10 mouse cellular contexts compared by ENCODE assay signal in genomic region chr11:87596492-87596891, GRCm38 (mm10). TPM values are rescaled to one million over a fixed set of nuclear protein-coding genes. Genes with fewer than 3 reads are reported as not detected.
DNase-seq lines count a peak whose midpoint lies in the region; ATAC-seq lines count a peak whose summit lies in the region.
"Had no signal": no experiment of that assay in that cellular context is flagged by ENCODE, and none has a peak within 500 bp of the region (broad histone marks: within the 10 kb centered on the region; RNA-seq: fewer than 3 reads in every experiment).

No protein-coding gene starts in this region.

- peak overlapping the region; percentile 49; the same call in 1 of the 2 replicates for H3K27ac ChIP-seq in heart, embryonic 10.5 days
- H3K27ac ChIP-seq in hindbrain, embryonic 10.5 days, result peak overlapping the region; percentile 96
- peak overlapping the region; percentile 83 for H3K27ac ChIP-seq in midbrain, embryonic 12.5 days (replicated peaks)

- no peak for ATAC-seq in midbrain, embryonic 12.5 days (ENCODE audit: low FRiP score, low read depth)

- 60% methylated on average over 2 of the region's 2 CpGs for WGBS in heart, embryonic 10.5 days
- 34% methylated on average over 2 of the region's 2 CpGs for WGBS in hindbrain, embryonic 10.5 days
- WGBS in midbrain, embryonic 12.5 days, result 26% methylated on average over 2 of the region's 2 CpGs

- peaks cover 60% of the 10 kb centered on the region for H3K36me3 ChIP-seq in heart, embryonic 10.5 days
- peaks cover 65% of the 10 kb centered on the region for H3K36me3 ChIP-seq in hindbrain, embryonic 10.5 days
- H3K36me3 ChIP-seq in midbrain, embryonic 12.5 days, result peaks cover 50% of the 10 kb centered on the region

- DNase-seq in heart, embryonic 10.5 days (ENCODE audit: low spot score), result no peak
- DNase-seq in heart, adult 18-20 months, result no peak
- DNase-seq in MN1 (ENCODE audit: low spot score), result peak; percentile 23
- no peak for DNase-seq in hindbrain, embryonic 10.5 days (ENCODE audit: low spot score)
- DNase-seq in adrenal gland, adult 2 months, result no peak
- DNase-seq in testis, postnatal 10 days (ENCODE audit: low spot score), result no peak
- DNase-seq in Muller cell, postnatal 12 days (ENCODE audit: inconsistent ontology term), result no peak
- DNase-seq: gastrocnemius, postnatal 36 days had no signal

- H3K4me2 ChIP-seq in midbrain, embryonic 12.5 days (replicated peaks), result peak overlapping the region; percentile 92

- no peaks in the 10 kb centered on the region for H3K27me3 ChIP-seq in heart, embryonic 10.5 days (ENCODE audit: insufficient read depth, poor library complexity, severe bottlenecking)
- no peaks in the 10 kb centered on the region for H3K27me3 ChIP-seq in hindbrain, embryonic 10.5 days (ENCODE audit: insufficient read depth, poor library complexity, severe bottlenecking)
- H3K27me3 ChIP-seq in midbrain, embryonic 12.5 days, result no peaks in the 10 kb centered on the region

- H3K9ac ChIP-seq in midbrain, embryonic 12.5 days (replicated peaks), result peak overlapping the region; percentile 91

- peaks cover 51% of the 10 kb centered on the region for H3K4me1 ChIP-seq in heart, embryonic 10.5 days
- H3K4me1 ChIP-seq in hindbrain, embryonic 10.5 days (replicated peaks), result peaks cover 51% of the 10 kb centered on the region
- peaks cover 49% of the 10 kb centered on the region for H3K4me1 ChIP-seq in midbrain, embryonic 12.5 days

- no peaks in the 10 kb centered on the region for H3K9me3 ChIP-seq in heart, embryonic 10.5 days
- H3K9me3 ChIP-seq in hindbrain, embryonic 10.5 days, result no peaks in the 10 kb centered on the region
- H3K9me3 ChIP-seq in midbrain, embryonic 12.5 days, result no peaks in the 10 kb centered on the region

- peak overlapping the region; percentile 69 for H3K4me3 ChIP-seq in heart, embryonic 10.5 days
- peak overlapping the region; percentile 79 for H3K4me3 ChIP-seq in hindbrain, embryonic 10.5 days
- H3K4me3 ChIP-seq in midbrain, embryonic 12.5 days, result peak overlapping the region; percentile 69

RNA-seq across cellular contexts. Expression of gene Mtmr4, which starts 4.5 kb away (rescaled TPM):
- 29.7 and 38.1 TPM in 2 replicates for polyA plus RNA-seq in heart, embryonic 10.5 days (2016; fragmentation: Nextera tagmentation; extraction: Ambion mirVana)
- 10 to 100 TPM; 22.9 to 25.2 TPM for total RNA-seq in heart, adult 18-20 months (2021)
- 68.8 and 70.5 TPM in 2 replicates for polyA plus RNA-seq in hindbrain, embryonic 10.5 days (2016; fragmentation: Nextera tagmentation; extraction: Ambion mirVana)
- 76.9 and 87.9 TPM in 2 replicates for polyA plus RNA-seq in midbrain, embryonic 12.5 days (2016; fragmentation: Nextera tagmentation; extraction: Ambion mirVana)
- total RNA-seq in adrenal gland, adult 2 months (2021), result 10 to 100 TPM; 24.6 to 31.1 TPM
- 13.0 and 15.2 TPM in 2 replicates for polyA plus RNA-seq in adrenal gland, adult 2 months (2012; rRNA removed)

RNA-seq across cellular contexts. Expression of gene Hsf5, which starts 20.5 kb away (rescaled TPM):
- polyA plus RNA-seq in heart, embryonic 10.5 days (2016; fragmentation: Nextera tagmentation; extraction: Ambion mirVana), result 0.15 and 0.21 TPM in 2 replicates
- total RNA-seq in heart, adult 18-20 months (2021), result not detected
- 0.39 and 0.46 TPM in 2 replicates for polyA plus RNA-seq in hindbrain, embryonic 10.5 days (2016; fragmentation: Nextera tagmentation; extraction: Ambion mirVana)
- polyA plus RNA-seq in midbrain, embryonic 12.5 days (2016; fragmentation: Nextera tagmentation; extraction: Ambion mirVana), result 0.36 and 0.38 TPM in 2 replicates
- total RNA-seq in adrenal gland, adult 2 months (2021), result under 1 TPM in 1 of 2 experiments, not detected in 1; 0.12 TPM
- 0.04 TPM in 1 of 2 replicates, not detected in the other for polyA plus RNA-seq in adrenal gland, adult 2 months (2012; rRNA removed)
- total RNA-seq: gastrocnemius, postnatal 36 days; MEL had no signal

RNA-seq across cellular contexts. Expression of gene Sept4, which starts 27.8 kb away (rescaled TPM):
- polyA plus RNA-seq in heart, embryonic 10.5 days (2016; fragmentation: Nextera tagmentation; extraction: Ambion mirVana), result 11.2 and 14.3 TPM in 2 replicates
- 10 to 100 TPM; 31.8 to 37.7 TPM for total RNA-seq in heart, adult 18-20 months (2021)
- 7.4 and 11.2 TPM in 2 replicates for polyA plus RNA-seq in hindbrain, embryonic 10.5 days (2016; fragmentation: Nextera tagmentation; extraction: Ambion mirVana)
- 12.5 and 14.3 TPM in 2 replicates for polyA plus RNA-seq in midbrain, embryonic 12.5 days (2016; fragmentation: Nextera tagmentation; extraction: Ambion mirVana)
- total RNA-seq in adrenal gland, adult 2 months (2021), result 10 to 100 TPM; 42.0 to 52.8 TPM
- polyA plus RNA-seq in adrenal gland, adult 2 months (2012; rRNA removed), result 14.8 and 14.9 TPM in 2 replicates

RNA-seq across cellular contexts. Expression of gene Gm11492, which starts 30.0 kb away (rescaled TPM):
- not detected in 2 replicates for polyA plus RNA-seq in heart, embryonic 10.5 days (2016; fragmentation: Nextera tagmentation; extraction: Ambion mirVana)
- total RNA-seq in heart, adult 18-20 months (2021), result not detected
- not detected in 2 replicates for polyA plus RNA-seq in hindbrain, embryonic 10.5 days (2016; fragmentation: Nextera tagmentation; extraction: Ambion mirVana)
- not detected in 2 replicates for polyA plus RNA-seq in midbrain, embryonic 12.5 days (2016; fragmentation: Nextera tagmentation; extraction: Ambion mirVana)
- not detected for total RNA-seq in adrenal gland, adult 2 months (2021)
- not detected in 2 replicates for polyA plus RNA-seq in adrenal gland, adult 2 months (2012; rRNA removed)
- total RNA-seq: gastrocnemius, postnatal 36 days; MEL had no signal
